Mouse (Mus musculus) neural tube, embryonic 14.5 days (tissue): ENCODE data around the gene Slc25a47. TPM values are rescaled to one million over a fixed set of nuclear protein-coding genes. Genes with fewer than 3 reads are reported as not detected.
"Not testable (repeated sequence)": the region's sequence is repeated elsewhere in the genome, so short reads cannot be mapped to it uniquely, and the experiment has no call there.

Source experiments
- ATAC-seq: fragments of 200-750 bp; cut with Nextera tagmentation; 2 replicates; pipeline ENCODE4 v1.8.0; 2017; ENCODE audit warnings: low read depth, mild to moderate bottlenecking, moderate TSS enrichment, moderate library complexity
- H3K27ac ChIP-seq: fragments of 300-500 bp; sonication (generic); 2 replicates; pipeline ENCODE4 v1.5.1; 2014; ENCODE audit warnings: low read depth, mild to moderate bottlenecking, control low read depth, low read length, moderate library complexity, mixed read lengths
- H3K27me3 ChIP-seq: fragments of 300-500 bp; sonication (generic); 2 replicates; pipeline ENCODE4 v1.6.1; 2014; ENCODE audit warnings: low read length; ENCODE audit not compliant: control insufficient read depth, insufficient read depth
- H3K36me3 ChIP-seq: fragments of 300-500 bp; sonication (generic); 2 replicates; pipeline ENCODE4 v1.6.1; 2014; ENCODE audit warnings: low read length, mixed read lengths; ENCODE audit not compliant: control insufficient read depth, insufficient read depth
- H3K4me1 ChIP-seq: fragments of 300-500 bp; sonication (generic); 2 replicates; pipeline ENCODE4 v1.6.1; 2014; ENCODE audit warnings: low read length; ENCODE audit not compliant: control insufficient read depth, insufficient read depth
- H3K4me2 ChIP-seq: fragments of 300-500 bp; sonication (generic); 2 replicates; pipeline ENCODE4 v1.6.1; 2014; ENCODE audit warnings: mild to moderate bottlenecking, low read depth, low read length, control low read depth
- H3K4me3 ChIP-seq: fragments of 300-500 bp; sonication (generic); 2 replicates; pipeline ENCODE4 v1.5.1; 2014; ENCODE audit warnings: low read depth, low read length, control low read depth, mixed read lengths
- H3K9ac ChIP-seq: fragments of 300-500 bp; sonication (generic); replicated peaks from 2 replicates; pipeline ENCODE4 v1.6.1; 2014; ENCODE audit warnings: low read depth, mild to moderate bottlenecking, control low read depth, low read length, mixed read lengths
- H3K9me3 ChIP-seq: fragments of 300-500 bp; sonication (generic); 2 replicates; pipeline ENCODE4 v1.6.1; 2016; ENCODE audit warnings: low read length; ENCODE audit not compliant: control insufficient read depth
- WGBS: fragments of 180-500 bp; shearing (Covaris S2); extraction: QIAGEN DNeasy Blood & Tissue Kit; methylation state at CpG from one replicate; pipeline ENCODE4 v1.1.7; 2014; 5-methylcytosine and 5-hydroxymethylcytosine counted together
- polyA plus RNA-seq: library from polyadenylated mRNA; unstranded; fragments of >200 nt; fragmentation: Nextera tagmentation; extraction: Ambion mirVana; gene quantifications from 2 replicates; pipeline ENCODE4 v1.2.1, GENCODE M21; 2014

Gene Slc25a47
- polyA plus RNA-seq, 1 experiment from 2014 or later: 9.4 TPM

DNA sequence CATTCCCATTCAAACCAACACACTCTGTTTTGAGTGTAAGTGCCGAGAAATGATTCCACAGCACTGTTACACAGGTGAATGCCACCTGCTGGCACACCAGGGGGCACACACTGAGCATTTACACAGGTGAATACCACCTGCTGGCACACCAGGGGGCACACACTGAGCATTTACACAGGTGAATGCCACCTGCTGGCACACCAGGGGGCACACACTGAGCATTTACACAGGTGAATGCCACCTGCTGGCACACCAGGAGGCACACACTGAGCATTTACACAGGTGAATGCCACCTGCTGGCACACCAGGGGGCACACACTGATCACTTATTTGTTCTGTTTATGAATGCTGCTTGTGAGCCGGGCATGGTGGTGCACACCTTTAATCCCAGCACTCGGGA, 12.2 kb downstream of the Slc25a47 start:
- not testable (repeated sequence) for H3K9ac ChIP-seq, H3K27me3 ChIP-seq, H3K36me3 ChIP-seq, H3K4me2 ChIP-seq, H3K9me3 ChIP-seq, H3K4me1 ChIP-seq, H3K27ac ChIP-seq, ATAC-seq, H3K4me3 ChIP-seq
- WGBS: 96% methylated on average over 3 of the region's 3 CpGs

DNA sequence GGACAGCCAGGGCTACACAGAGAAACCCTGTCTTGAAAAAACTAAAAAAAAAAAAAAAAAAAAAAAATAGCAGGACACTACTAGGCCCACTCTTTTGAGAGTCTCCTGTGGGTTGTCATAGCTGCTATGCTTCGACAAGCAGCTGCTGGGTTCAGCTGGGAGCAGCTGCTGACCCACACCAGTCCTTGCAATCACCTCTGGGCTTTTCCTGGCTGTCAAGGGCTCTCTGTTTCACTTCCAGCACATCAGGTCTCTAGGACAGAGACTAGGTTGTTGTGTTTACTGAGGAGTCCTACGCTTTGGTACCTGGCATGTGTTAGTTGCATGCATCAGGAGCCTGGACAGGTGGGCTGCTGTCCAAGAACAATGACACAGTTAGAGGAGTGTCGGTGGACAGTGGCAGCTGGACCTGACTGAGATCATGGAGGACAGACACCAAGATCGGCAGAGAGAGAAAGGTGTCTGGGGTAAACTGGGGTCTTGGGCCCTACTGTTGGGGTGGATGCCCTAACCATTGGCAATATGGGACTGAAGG, 13.7 kb downstream of the Slc25a47 start:
- Histone ChIP-seq H3K27me3 (no peaks in the 10 kb centered on the region), H3K9ac (no peak overlapping the region), H3K4me2 (no peak overlapping the region), H3K36me3 (no peaks in the 10 kb centered on the region), H3K4me1 (0 out of 2 replicates have a peak, but pooled peaks cover 5% of the 10 kb centered on the region), H3K9me3 (no peaks in the 10 kb centered on the region), H3K4me3 (no peak overlapping the region), H3K27ac (no peak overlapping the region)
- ATAC-seq: no peak
- WGBS: 89% methylated on average over 4 of the region's 4 CpGs

- Histone ChIP-seq H3K27ac (no peak overlapping the region), H3K36me3 (no peaks in the 10 kb centered on the region), H3K4me2 (no peak overlapping the region), H3K9me3 (no peaks in the 10 kb centered on the region), H3K9ac (no peak overlapping the region), H3K4me3 (no peak overlapping the region), H3K4me1 (0 out of 2 replicates have a peak, but pooled peaks cover 5% of the 10 kb centered on the region), H3K27me3 (no peaks in the 10 kb centered on the region)
- 51% methylated on average over 8 of the region's 8 CpGs for WGBS
- ATAC-seq: no peak
Measured at GRCm38 (mm10) chr12:108850129-108850528, 14.3 kb downstream of the Slc25a47 start.

DNA sequence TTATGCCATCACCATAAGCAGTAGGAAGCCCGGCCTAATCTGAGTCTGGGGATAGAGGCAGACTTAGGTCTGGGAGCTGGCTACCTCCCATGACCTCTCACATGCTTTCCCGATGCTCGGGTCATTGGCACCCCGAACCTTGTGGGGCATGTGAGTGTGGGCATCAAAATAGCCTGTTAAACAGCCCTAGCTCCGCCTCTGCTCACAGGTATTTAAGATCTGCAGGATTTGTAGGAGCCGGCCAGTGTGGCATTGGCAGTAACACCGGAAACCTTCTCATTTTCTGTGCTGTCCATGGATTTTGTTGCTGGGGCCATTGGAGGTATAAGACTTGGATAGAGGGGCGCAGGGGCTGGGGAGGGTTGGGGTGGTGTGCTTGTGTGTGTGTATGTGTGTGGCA, 15.0 kb downstream of the Slc25a47 start:
- H3K27ac ChIP-seq: no peak overlapping the region
- H3K4me1 ChIP-seq: 0 out of 2 replicates have a peak, but pooled peaks cover 5% of the 10 kb centered on the region
- no peaks in the 10 kb centered on the region for H3K9me3 ChIP-seq
- H3K9ac ChIP-seq: no peak overlapping the region
- 93% methylated on average over 8 of the region's 8 CpGs for WGBS
- no peaks in the 10 kb centered on the region for H3K27me3 ChIP-seq
- H3K36me3 ChIP-seq: no peaks in the 10 kb centered on the region
- no peak for ATAC-seq
- no peak overlapping the region for H3K4me2 ChIP-seq
- H3K4me3 ChIP-seq: no peak overlapping the region

- H3K4me1 ChIP-seq: 0 out of 2 replicates have a peak, but pooled peaks cover 5% of the 10 kb centered on the region
- WGBS: 88% methylated on average over 8 of the region's 8 CpGs
- no peak overlapping the region for H3K27ac ChIP-seq
- H3K9me3 ChIP-seq: no peaks in the 10 kb centered on the region
- no peaks in the 10 kb centered on the region for H3K27me3 ChIP-seq
- no peak overlapping the region for H3K4me3 ChIP-seq
- H3K9ac ChIP-seq: no peak overlapping the region
- H3K4me2 ChIP-seq: no peak overlapping the region
- no peak for ATAC-seq
- no peaks in the 10 kb centered on the region for H3K36me3 ChIP-seq
Measured at GRCm38 (mm10) chr12:108852822-108853221, 17.0 kb downstream of the Slc25a47 start.

- H3K4me2 ChIP-seq: no peak overlapping the region
- H3K4me3 ChIP-seq: no peak overlapping the region
- 0 out of 2 replicates have a peak, but pooled peaks cover 5% of the 10 kb centered on the region for H3K4me1 ChIP-seq
- H3K27me3 ChIP-seq: no peaks in the 10 kb centered on the region
- no peaks in the 10 kb centered on the region for H3K9me3 ChIP-seq
- H3K27ac ChIP-seq: no peak overlapping the region
- ATAC-seq: no peak
- WGBS: 90% methylated on average over 10 of the region's 10 CpGs
- no peak overlapping the region for H3K9ac ChIP-seq
- peaks cover under 1% of the 10 kb centered on the region; the same call in 1 of the 2 replicates for H3K36me3 ChIP-seq
Measured at GRCm38 (mm10) chr12:108855081-108855480, 19.2 kb downstream of the Slc25a47 start.

DNA sequence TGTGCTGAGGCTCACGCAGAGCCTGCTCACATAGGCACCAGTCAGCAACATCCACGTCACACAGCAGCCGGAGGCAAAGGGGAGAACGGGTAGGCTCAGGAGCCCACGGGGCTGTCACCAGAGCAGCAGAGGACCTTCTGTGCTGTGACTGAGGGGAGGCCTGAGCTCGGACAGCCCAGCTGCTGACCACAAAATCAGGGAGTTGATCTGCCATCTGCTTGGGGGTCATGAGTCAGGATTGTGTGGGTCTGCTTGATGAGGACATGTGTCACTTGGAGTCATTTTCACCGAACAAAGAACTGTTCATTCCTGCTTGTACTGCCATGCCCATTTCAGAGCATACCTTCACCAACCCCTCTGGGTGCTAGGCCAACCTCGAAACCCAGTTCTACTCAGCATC, 20.3 kb downstream of the Slc25a47 start:
- no peak for ATAC-seq
- no peak overlapping the region for H3K27ac ChIP-seq
- H3K4me3 ChIP-seq: no peak overlapping the region
- peaks cover 12% of the 10 kb centered on the region for H3K36me3 ChIP-seq
- H3K4me2 ChIP-seq: no peak overlapping the region
- 91% methylated on average over 8 of the region's 8 CpGs for WGBS
- no peaks in the 10 kb centered on the region for H3K4me1 ChIP-seq
- H3K9me3 ChIP-seq: no peaks in the 10 kb centered on the region
- no peaks in the 10 kb centered on the region for H3K27me3 ChIP-seq
- no peak overlapping the region for H3K9ac ChIP-seq

DNA sequence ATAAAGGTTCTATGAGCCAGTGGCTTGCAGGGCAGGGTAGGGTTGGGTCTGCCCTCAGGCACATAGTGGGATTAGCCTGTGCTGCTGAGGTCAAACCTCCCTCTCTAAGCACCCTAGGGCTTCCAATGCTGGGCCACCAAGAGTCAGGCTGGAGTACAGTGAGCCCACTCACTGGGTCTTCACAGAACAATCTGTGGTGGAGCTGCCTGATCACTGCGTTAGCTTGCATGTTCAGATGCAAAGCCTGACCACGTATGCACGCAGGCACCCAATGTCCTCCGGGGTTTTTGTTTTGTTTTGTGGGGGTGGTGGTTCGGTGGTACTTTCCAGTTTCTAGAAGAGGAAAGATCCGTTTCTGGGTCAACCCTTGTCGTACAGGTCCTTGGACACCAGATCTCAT, 21.3 kb downstream of the Slc25a47 start:
- no peak overlapping the region for H3K9ac ChIP-seq
- no peak overlapping the region for H3K27ac ChIP-seq
- WGBS: 86% methylated on average over 7 of the region's 7 CpGs
- H3K27me3 ChIP-seq: no peaks in the 10 kb centered on the region
- H3K4me2 ChIP-seq: no peak overlapping the region
- H3K4me1 ChIP-seq: no peaks in the 10 kb centered on the region
- no peaks in the 10 kb centered on the region for H3K9me3 ChIP-seq
- peaks cover 18% of the 10 kb centered on the region for H3K36me3 ChIP-seq
- no peak for ATAC-seq
- no peak overlapping the region for H3K4me3 ChIP-seq

GRCm38 (mm10) chr12:108857589-108858184, 21.8 kb downstream of the Slc25a47 start:
- H3K4me2 ChIP-seq: no peak overlapping the region
- peaks cover 22% of the 10 kb centered on the region for H3K36me3 ChIP-seq
- ATAC-seq: no peak
- no peaks in the 10 kb centered on the region for H3K4me1 ChIP-seq
- H3K9me3 ChIP-seq: no peaks in the 10 kb centered on the region
- H3K4me3 ChIP-seq: no peak overlapping the region
- no peak overlapping the region for H3K9ac ChIP-seq
- no peak overlapping the region for H3K27ac ChIP-seq
- H3K27me3 ChIP-seq: no peaks in the 10 kb centered on the region
- WGBS: 89% methylated on average over 7 of the region's 7 CpGs
